Mouse (Mus musculus) myocyte (in vitro differentiated cells): ENCODE measurements around the gene Wdr18.

Experiments used
- CEBPB ChIP-seq: IDR thresholded peaks from 2 replicates; pipeline ENCODE4 v1.6.1; 2011; ENCODE audit warnings: mild to moderate bottlenecking, moderate library complexity; ENCODE audit not compliant: poor library complexity, insufficient read depth, severe bottlenecking
- E2F4 ChIP-seq: IDR thresholded peaks from one replicate; pipeline ENCODE4 v1.6.1; 2011; ENCODE audit warnings: mild to moderate bottlenecking, control low read depth, moderate library complexity; ENCODE audit not compliant: insufficient read depth
- MAX ChIP-seq: IDR thresholded peaks from one replicate; pipeline ENCODE4 v1.6.1; 2011; ENCODE audit warnings: low read depth, mild to moderate bottlenecking, control low read depth
- MYOG ChIP-seq, 3 experiments: IDR thresholded peaks; one replicate each; pipeline ENCODE4 v1.6.1; 2011; ENCODE audit warnings: control low read depth in 2 of 3, low read depth in 2 of 3, mild to moderate bottlenecking in 2 of 3; ENCODE audit not compliant: insufficient read length in 2 of 3, control insufficient read depth in 1 of 3, insufficient read depth in 1 of 3
- POLR2A ChIP-seq: IDR thresholded peaks from one replicate; pipeline ENCODE4 v1.6.1; 2011; ENCODE audit warnings: low read depth, mild to moderate bottlenecking, control low read depth, moderate library complexity; ENCODE audit not compliant: insufficient read length
- POLR2AphosphoS2 ChIP-seq: IDR thresholded peaks from one replicate; pipeline ENCODE4 v1.6.1; 2011; ENCODE audit warnings: low read depth, control low read depth; ENCODE audit not compliant: insufficient read length
- TCF12 ChIP-seq: IDR thresholded peaks from one replicate; pipeline ENCODE4 v1.6.1; 2011; ENCODE audit warnings: mild to moderate bottlenecking, control low read depth; ENCODE audit not compliant: poor library complexity, insufficient read depth, severe bottlenecking
- USF1 ChIP-seq: IDR thresholded peaks from one replicate; pipeline ENCODE4 v1.6.1; 2011; ENCODE audit warnings: low read depth, mild to moderate bottlenecking, control low read depth, moderate library complexity

- TF ChIP-seq POLR2A (no peak), USF1 (no peak), MAX (no peak), CEBPB (no peak), POLR2AphosphoS2 (no peak), TCF12 (no peak), MYOG (IDR thresholded peaks at IDR 0.05; ENCODE audit: control insufficient read depth in 1 of 3, insufficient read depth in 1 of 3, insufficient read length in 2 of 3, low read depth in 2 of 3) (no peak), E2F4 (no peak)
Observed at GRCm38 (mm10) chr10:79919251-79919849, 40.6 kb upstream of the Wdr18 start.
